Mouse (Mus musculus) neural tube, embryonic 12.5 days (tissue): ENCODE data around the gene Auh. TPM values are rescaled to one million over a fixed set of nuclear protein-coding genes. Genes with fewer than 3 reads are reported as not detected.

Experiments
- ATAC-seq: fragments of 200-750 bp; cut with Nextera tagmentation; 2 replicates; pipeline ENCODE4 v1.8.0; 2017; ENCODE audit warnings: low read depth, mild to moderate bottlenecking, moderate TSS enrichment, moderate library complexity; ENCODE audit not compliant: low FRiP score
- H3K27ac ChIP-seq: fragments of 300-500 bp; sonication (generic); 2 replicates; pipeline ENCODE4 v1.5.1; 2016
- H3K27me3 ChIP-seq: fragments of 300-500 bp; sonication (generic); replicated peaks from 2 replicates; pipeline ENCODE4 v1.6.1; 2016; ENCODE audit warnings: mild to moderate bottlenecking
- H3K36me3 ChIP-seq: fragments of 300-500 bp; sonication (generic); 2 replicates; pipeline ENCODE4 v1.6.1; 2016; ENCODE audit warnings: mild to moderate bottlenecking
- H3K4me1 ChIP-seq: fragments of 300-500 bp; sonication (generic); 2 replicates; pipeline ENCODE4 v1.6.1; 2016
- H3K4me2 ChIP-seq: fragments of 300-500 bp; sonication (generic); replicated peaks from 2 replicates; pipeline ENCODE4 v1.6.1; 2016; ENCODE audit warnings: mild to moderate bottlenecking
- H3K4me3 ChIP-seq: fragments of 300-500 bp; sonication (generic); 2 replicates; pipeline ENCODE4 v1.5.1; 2016
- H3K9ac ChIP-seq: fragments of 300-500 bp; sonication (generic); 2 replicates; pipeline ENCODE4 v1.6.1; 2016; ENCODE audit warnings: mild to moderate bottlenecking
- H3K9me3 ChIP-seq: fragments of 300-500 bp; sonication (generic); 2 replicates; pipeline ENCODE4 v1.6.1; 2016; ENCODE audit warnings: mild to moderate bottlenecking
- WGBS: fragments of 180-500 bp; shearing (Covaris S2); methylation state at CpG from one replicate; pipeline ENCODE4 v1.1.7; 2016; 5-methylcytosine and 5-hydroxymethylcytosine counted together
- polyA plus RNA-seq: library from polyadenylated mRNA; unstranded; fragments of >200 nt; fragmentation: Nextera tagmentation; extraction: Ambion mirVana; gene quantifications from 2 replicates; pipeline ENCODE4 v1.2.1, GENCODE M21; 2016

Auh gene
- 51.4 and 52.7 TPM in 2 replicates for polyA plus RNA-seq

GRCm38 (mm10) chr13:52929209-52930171, at the start of gene Auh:
Gene Auh, minus strand, starts transcription at chr13:52929681.
- WGBS = under 1% methylated on average over 63 of the region's 63 CpGs

DNA sequence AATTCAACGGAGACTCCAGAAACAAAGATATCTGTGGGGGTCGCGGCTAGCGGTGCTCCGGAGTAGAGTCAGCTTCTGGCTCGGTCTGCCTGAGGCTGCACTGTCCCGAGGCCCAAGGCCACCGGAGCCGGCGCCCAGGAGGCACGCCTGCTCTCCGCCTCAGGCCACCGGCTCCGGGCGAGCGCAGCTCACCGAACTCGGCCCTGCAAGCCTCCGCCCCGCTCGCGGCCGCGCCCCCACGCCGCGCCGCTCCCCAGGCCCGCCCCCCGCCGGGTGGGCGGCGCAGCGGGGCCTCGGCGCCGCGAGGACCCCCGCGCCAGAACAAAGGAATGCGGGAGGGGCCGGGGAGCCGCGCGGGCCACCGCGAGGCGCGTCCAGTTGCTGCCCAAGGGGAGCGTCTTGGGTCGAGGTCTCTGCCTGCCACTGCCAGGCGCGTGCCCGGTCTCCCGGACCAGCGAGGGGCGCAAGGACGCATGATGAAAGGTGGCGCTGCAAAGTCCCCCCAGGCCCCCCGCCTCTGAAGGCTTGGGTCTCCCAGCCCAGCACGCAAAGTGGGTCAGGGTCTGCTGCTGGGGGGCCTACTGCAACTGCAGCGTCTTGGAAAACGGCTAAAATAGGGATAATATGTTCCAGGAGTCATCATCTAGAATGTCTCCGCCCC, 49.0 kb upstream of the Auh start:
- ATAC-seq = no peak

More at GRCm38 (mm10) chr13:52929209-52930171, at the start of gene Auh:
- H3K36me3 ChIP-seq = no peaks in the 10 kb centered on the region
- peak within 1 kb of the TSS; percentile 61 for H3K4me2 ChIP-seq
- peak; percentile 95 for ATAC-seq
- H3K4me1 ChIP-seq = peaks cover 15% of the 10 kb centered on the region
- no peaks in the 10 kb centered on the region for H3K27me3 ChIP-seq
- H3K9ac ChIP-seq = peak within 1 kb of the TSS; percentile 75
- no peaks in the 10 kb centered on the region for H3K9me3 ChIP-seq
- peak within 1 kb of the TSS; percentile 57; the same call in 1 of the 2 replicates for H3K27ac ChIP-seq
- peak within 1 kb of the TSS; percentile 81 for H3K4me3 ChIP-seq

GRCm38 (mm10) chr13:52977757-52978156, 48.3 kb upstream of the Auh start:
- ATAC-seq = no peak
- Histone ChIP-seq H3K36me3 (no peaks in the 10 kb centered on the region), H3K9ac (0 out of 2 replicates have a peak overlapping the region, but pooled peaks have one; percentile 29), H3K9me3 (no peaks in the 10 kb centered on the region), H3K27ac (no peak overlapping the region), H3K4me3 (peak overlapping the region; percentile 65), H3K4me2 (peak overlapping the region; percentile 87), H3K4me1 (peaks cover 33% of the 10 kb centered on the region), H3K27me3 (no peaks in the 10 kb centered on the region)
- 31% methylated on average over 4 of the region's 4 CpGs for WGBS

More for the DNA sequence above, 49.0 kb upstream of the Auh start:
- H3K4me3 ChIP-seq = peak overlapping the region; percentile 65
- H3K27me3 ChIP-seq = no peaks in the 10 kb centered on the region
- no peaks in the 10 kb centered on the region for H3K36me3 ChIP-seq
- H3K4me2 ChIP-seq = peak overlapping the region; percentile 87
- WGBS = under 1% methylated on average over 62 of the region's 64 CpGs
- H3K9me3 ChIP-seq = no peaks in the 10 kb centered on the region
- H3K27ac ChIP-seq = peak overlapping the region; percentile 84
- H3K4me1 ChIP-seq = peaks cover 33% of the 10 kb centered on the region
- peak overlapping the region; percentile 92 for H3K9ac ChIP-seq

DNA sequence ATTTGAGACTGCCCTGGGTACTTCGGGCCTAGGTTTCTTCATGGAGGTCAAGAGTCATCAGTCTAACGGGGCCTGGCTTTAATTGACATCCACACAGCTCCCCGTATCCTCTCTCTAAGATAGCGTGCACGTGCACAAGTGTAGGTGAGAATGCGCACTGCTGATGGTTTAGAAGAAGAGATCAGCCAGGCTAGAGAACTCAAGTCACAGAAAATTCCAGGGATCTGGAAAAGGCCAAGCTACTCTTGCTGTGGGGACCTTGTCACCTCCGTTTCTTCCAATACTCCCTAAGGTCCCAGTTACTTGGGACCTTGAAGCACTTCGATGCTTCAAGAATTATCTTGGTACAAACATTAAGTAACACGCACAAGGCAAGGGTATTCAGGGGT, 47.7 kb upstream of the Auh start:
- peak overlapping the region; percentile 65; the same call in 1 of the 2 replicates for H3K4me3 ChIP-seq
- H3K9ac ChIP-seq = 0 out of 2 replicates have a peak overlapping the region, but pooled peaks have one; percentile 29
- H3K27me3 ChIP-seq = no peaks in the 10 kb centered on the region
- no peak overlapping the region for H3K27ac ChIP-seq
- no peaks in the 10 kb centered on the region for H3K36me3 ChIP-seq
- WGBS = 71% methylated on average over 9 of the region's 9 CpGs
- H3K4me1 ChIP-seq = peaks cover 33% of the 10 kb centered on the region
- ATAC-seq = no peak
- no peaks in the 10 kb centered on the region for H3K9me3 ChIP-seq
- H3K4me2 ChIP-seq = peak overlapping the region; percentile 87

- H3K4me3 ChIP-seq = no peak overlapping the region
- H3K4me2 ChIP-seq = peak overlapping the region; percentile 87
- H3K4me1 ChIP-seq = peaks cover 33% of the 10 kb centered on the region
- H3K9ac ChIP-seq = 0 out of 2 replicates have a peak overlapping the region, but pooled peaks have one; percentile 21
- H3K27ac ChIP-seq = no peak overlapping the region
- H3K36me3 ChIP-seq = no peaks in the 10 kb centered on the region
- H3K27me3 ChIP-seq = no peaks in the 10 kb centered on the region
- WGBS = 21% methylated on average over 16 of the region's 16 CpGs
- no peak for ATAC-seq
- H3K9me3 ChIP-seq = no peaks in the 10 kb centered on the region
These were observed 47.2 kb upstream of the Auh start for GRCm38 (mm10) chr13:52976510-52977220.

GRCm38 (mm10) chr13:52976130-52976509, 46.6 kb upstream of the Auh start:
- Histone ChIP-seq H3K4me1 (peaks cover 33% of the 10 kb centered on the region), H3K9ac (no peak overlapping the region), H3K27ac (no peak overlapping the region), H3K9me3 (no peaks in the 10 kb centered on the region), H3K27me3 (no peaks in the 10 kb centered on the region), H3K4me2 (peak overlapping the region; percentile 87), H3K36me3 (no peaks in the 10 kb centered on the region), H3K4me3 (no peak overlapping the region)
- no peak for ATAC-seq
- WGBS = 32% methylated on average over 8 of the region's 8 CpGs

GRCm38 (mm10) chr13:52974676-52975075, 45.2 kb upstream of the Auh start:
- Histone ChIP-seq H3K9ac (no peak overlapping the region), H3K27ac (no peak overlapping the region), H3K4me1 (peaks cover 37% of the 10 kb centered on the region), H3K4me2 (no peak overlapping the region), H3K4me3 (no peak overlapping the region), H3K9me3 (no peaks in the 10 kb centered on the region), H3K36me3 (no peaks in the 10 kb centered on the region), H3K27me3 (no peaks in the 10 kb centered on the region)
- ATAC-seq = no peak
- WGBS = 80% methylated on average over 3 of the region's 3 CpGs

DNA sequence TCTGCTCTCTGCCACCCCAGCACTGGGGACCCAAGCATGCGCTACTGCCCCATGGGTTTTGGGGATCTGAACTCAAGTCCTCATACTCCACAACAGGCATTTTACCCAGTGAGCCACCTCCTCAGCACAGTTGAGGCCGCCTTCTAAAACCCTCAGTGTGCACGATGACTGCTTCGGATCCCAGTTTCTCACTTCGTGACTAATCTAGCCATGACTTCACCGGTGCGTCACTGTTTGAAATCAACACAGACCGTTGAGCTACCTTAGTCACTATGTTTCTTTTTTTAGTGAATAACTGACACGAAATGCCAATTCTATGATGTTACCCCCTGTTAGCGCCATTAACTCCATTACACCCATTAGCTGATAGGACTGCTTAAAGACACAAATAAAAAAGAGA, 43.9 kb upstream of the Auh start:
- no peaks in the 10 kb centered on the region for H3K9me3 ChIP-seq
- peaks cover 35% of the 10 kb centered on the region for H3K4me1 ChIP-seq
- no peak overlapping the region for H3K9ac ChIP-seq
- H3K27ac ChIP-seq = no peak overlapping the region
- H3K36me3 ChIP-seq = peaks cover under 1% of the 10 kb centered on the region; the same call in 1 of the 2 replicates
- 93% methylated on average over 10 of the region's 10 CpGs for WGBS
- no peak overlapping the region for H3K4me2 ChIP-seq
- H3K27me3 ChIP-seq = no peaks in the 10 kb centered on the region
- ATAC-seq = no peak
- H3K4me3 ChIP-seq = no peak overlapping the region

DNA sequence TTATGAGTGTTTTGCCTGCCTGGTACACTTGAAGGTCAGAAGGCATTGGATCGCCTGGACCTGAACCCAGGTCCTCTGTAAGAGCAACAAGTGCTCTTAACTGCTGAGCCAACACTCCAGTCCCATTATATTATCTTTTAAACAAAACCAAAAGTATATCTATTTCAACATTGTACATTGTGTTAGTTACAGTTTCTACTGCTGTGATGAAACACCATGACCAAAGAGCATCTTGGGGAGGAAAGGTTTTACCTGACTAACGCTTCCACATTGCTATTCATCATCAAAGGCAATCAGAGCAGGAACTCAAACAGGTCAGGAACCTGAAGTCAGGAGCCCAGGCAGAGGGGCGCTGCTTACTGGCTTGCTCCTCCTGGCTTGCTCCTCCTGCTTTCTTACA, 43.1 kb upstream of the Auh start:
- H3K27me3 ChIP-seq = no peaks in the 10 kb centered on the region
- 93% methylated on average over 3 of the region's 3 CpGs for WGBS
- H3K9me3 ChIP-seq = no peaks in the 10 kb centered on the region
- no peak overlapping the region for H3K9ac ChIP-seq
- H3K4me3 ChIP-seq = no peak overlapping the region
- no peak overlapping the region for H3K27ac ChIP-seq
- H3K36me3 ChIP-seq = peaks cover 9% of the 10 kb centered on the region
- H3K4me2 ChIP-seq = no peak overlapping the region
- peaks cover 32% of the 10 kb centered on the region for H3K4me1 ChIP-seq
- ATAC-seq = no peak

GRCm38 (mm10) chr13:52970876-52971275, 41.4 kb upstream of the Auh start:
- Histone ChIP-seq H3K4me1 (peaks cover 15% of the 10 kb centered on the region), H3K9me3 (no peaks in the 10 kb centered on the region), H3K27me3 (no peaks in the 10 kb centered on the region), H3K4me3 (no peak overlapping the region), H3K9ac (no peak overlapping the region), H3K4me2 (no peak overlapping the region), H3K27ac (no peak overlapping the region), H3K36me3 (peaks cover 24% of the 10 kb centered on the region)
- no peak for ATAC-seq
- WGBS = 88% methylated on average over 6 of the region's 6 CpGs

DNA sequence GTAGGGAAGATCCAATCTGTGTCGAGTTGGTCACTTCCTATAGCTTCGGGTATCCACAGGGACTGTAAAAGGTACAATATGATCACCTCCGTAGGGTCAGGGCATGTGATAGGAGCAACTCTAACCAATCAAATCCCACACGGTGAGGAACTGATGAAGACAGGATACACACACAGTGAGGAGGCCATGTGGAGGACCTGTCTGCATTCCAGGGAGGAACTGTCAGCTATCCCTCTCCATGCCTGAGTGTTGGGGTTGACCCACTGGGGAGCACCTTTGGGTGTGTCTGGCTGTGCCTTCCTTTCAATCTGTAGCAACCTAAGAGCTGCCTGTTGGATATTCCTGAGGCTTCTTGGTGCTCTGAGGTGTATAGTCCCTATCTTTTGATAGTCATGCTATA, 33.4 kb upstream of the Auh start:
- WGBS = 92% methylated on average over 4 of the region's 4 CpGs
- Histone ChIP-seq H3K36me3 (peaks cover 34% of the 10 kb centered on the region), H3K4me3 (no peak overlapping the region), H3K9ac (no peak overlapping the region), H3K4me1 (no peaks in the 10 kb centered on the region), H3K9me3 (no peaks in the 10 kb centered on the region), H3K27ac (no peak overlapping the region), H3K4me2 (no peak overlapping the region), H3K27me3 (no peaks in the 10 kb centered on the region)
- no peak for ATAC-seq

DNA sequence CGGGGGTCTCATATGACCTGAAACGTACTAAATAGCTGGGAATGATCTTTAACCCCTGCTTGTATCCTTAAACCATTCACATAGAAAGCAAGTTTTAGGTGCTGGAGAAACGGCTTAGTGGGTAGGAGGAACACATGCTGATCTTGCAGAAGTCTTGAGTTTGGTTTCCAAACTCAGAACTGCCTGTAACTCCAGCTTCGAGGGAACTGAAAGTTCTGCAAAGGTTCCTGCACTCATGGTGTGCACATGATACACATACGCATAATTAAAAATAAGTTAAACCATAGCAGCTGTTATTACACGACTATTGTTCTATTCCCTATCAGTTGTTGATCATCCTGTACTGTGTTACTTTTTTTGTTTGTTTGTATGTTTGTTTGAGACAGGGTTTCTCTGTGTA, 32.9 kb upstream of the Auh start:
- no peak for ATAC-seq

More for the DNA sequence above, 32.9 kb upstream of the Auh start:
- no peak overlapping the region for H3K9ac ChIP-seq
- no peak overlapping the region for H3K27ac ChIP-seq
- no peaks in the 10 kb centered on the region for H3K4me1 ChIP-seq
- H3K36me3 ChIP-seq = peaks cover 28% of the 10 kb centered on the region
- no peak overlapping the region for H3K4me3 ChIP-seq
- H3K4me2 ChIP-seq = no peak overlapping the region
- 88% methylated on average over 6 of the region's 6 CpGs for WGBS
- H3K9me3 ChIP-seq = no peaks in the 10 kb centered on the region
- H3K27me3 ChIP-seq = no peaks in the 10 kb centered on the region
